Mouse (Mus musculus) heart, postnatal 0 days (tissue): ENCODE measurements around the gene Fbrsl1.

Experiments
- CTCF ChIP-seq: IDR thresholded peaks from 2 replicates; pipeline ENCODE4 v1.5.1; 2016; ENCODE audit warnings: antibody characterized with exemption, control low read depth, low read depth
- EP300 ChIP-seq: IDR thresholded peaks from 2 replicates; pipeline ENCODE4 v1.6.1; 2016; ENCODE audit warnings: antibody characterized with exemption, low read depth

GRCm38 (mm10) chr5:110376802-110377433, 71.4 kb downstream of the Fbrsl1 start:
- TF ChIP-seq CTCF (peak; percentile 83), EP300 (no peak)
